Mouse (Mus musculus) adrenal gland (tissue): ENCODE measurements around the gene Gm16867.
"Not testable (repeated sequence)": the region's sequence is repeated elsewhere in the genome, so short reads cannot be mapped to it uniquely, and the experiment has no call there.

Source experiments
- intact Hi-C: fragments of 180-260 bp; cut with DNase I; formaldehyde crosslinking; loops from one replicate; pipeline ENCODE4 v1.15.1; 2025
- long read RNA-seq, 2 experiments: library from polyadenylated mRNA; unstranded; transcript quantifications; one replicate each; pipeline ENCODE4 v2.0.0; 2020; ENCODE audit warnings: borderline replicate concordance in 1 of 2; ENCODE audit not compliant: insufficient replicate concordance in 1 of 2

Gene Gm16867
- long read RNA-seq, experiment 1, partial matches to known transcripts, result 1 of 10 reads
- long read RNA-seq, experiment 1, other reads (novel, unspliced or antisense), result 5 of 10 reads
- long read RNA-seq, experiment 2, partial matches to known transcripts, result 3 of 14 reads
- long read RNA-seq, experiment 2, other reads (novel, unspliced or antisense), result 6 of 14 reads

GRCm38 (mm10) chr14:69503174-69503573 lies at the start of gene Gm16867:
TSS of gene Gm16867 (minus strand) at chr14:69503362.
- intact Hi-C loops, result not testable (repeated sequence)

DNA sequence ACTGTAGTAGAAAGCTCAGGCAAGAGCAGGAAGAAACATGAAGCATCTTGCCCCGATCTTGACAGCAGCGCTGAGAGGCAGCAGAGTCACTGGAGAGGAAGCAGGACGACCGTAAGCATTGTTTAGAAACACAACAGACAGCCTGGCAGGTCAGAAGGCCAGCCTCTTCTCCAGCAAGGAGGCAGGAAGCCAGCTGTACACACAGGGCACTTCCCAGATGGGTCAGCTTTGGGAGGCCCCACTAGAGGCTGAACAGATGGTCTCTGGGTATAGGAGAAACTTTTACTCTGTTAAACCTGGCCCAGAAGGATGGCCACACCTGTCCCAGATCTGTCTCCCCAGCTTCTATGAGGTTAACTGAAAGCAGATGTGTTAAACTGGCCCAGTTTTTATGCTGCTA lies 44.1 kb upstream of the Gm16867 start:
- intact Hi-C loops, result not testable (repeated sequence)

- intact Hi-C loops, result not testable (repeated sequence)
These were observed 41.9 kb upstream of the Gm16867 start for GRCm38 (mm10) chr14:69545052-69545451.

- intact Hi-C loops, result not testable (repeated sequence)
These were observed 40.9 kb upstream of the Gm16867 start for GRCm38 (mm10) chr14:69544033-69544432.

- intact Hi-C loops, result not testable (repeated sequence)
These were observed 39.5 kb upstream of the Gm16867 start for GRCm38 (mm10) chr14:69542695-69543094.

GRCm38 (mm10) chr14:69540113-69540512 lies 37.0 kb upstream of the Gm16867 start:
- intact Hi-C loops, result not testable (repeated sequence)

DNA sequence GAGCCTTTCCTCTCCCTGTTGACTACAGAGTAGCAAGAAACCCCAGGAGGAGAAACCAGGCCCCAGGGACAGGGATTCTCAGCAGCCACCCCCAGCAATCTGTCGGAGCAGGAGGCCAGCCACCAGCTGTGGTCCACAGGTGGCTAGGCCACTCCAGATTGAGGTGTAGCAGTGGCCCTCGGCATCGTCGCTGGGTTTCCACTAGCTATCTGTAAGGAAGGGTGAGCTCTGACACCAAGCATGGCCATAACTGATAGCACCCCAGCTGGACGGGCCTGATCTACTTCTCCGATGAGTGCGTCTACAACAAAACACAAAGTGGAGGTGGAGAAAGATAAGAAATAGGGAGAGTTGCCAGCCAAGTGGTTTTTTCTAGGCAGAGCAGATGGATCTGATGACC lies 33.4 kb upstream of the Gm16867 start:
- intact Hi-C loops, result not testable (repeated sequence)

GRCm38 (mm10) chr14:69526202-69526601 lies 23.0 kb upstream of the Gm16867 start:
- intact Hi-C loops, result not testable (repeated sequence)

- intact Hi-C loops, result not testable (repeated sequence)
These were observed 19.8 kb upstream of the Gm16867 start for GRCm38 (mm10) chr14:69523001-69523400.

DNA sequence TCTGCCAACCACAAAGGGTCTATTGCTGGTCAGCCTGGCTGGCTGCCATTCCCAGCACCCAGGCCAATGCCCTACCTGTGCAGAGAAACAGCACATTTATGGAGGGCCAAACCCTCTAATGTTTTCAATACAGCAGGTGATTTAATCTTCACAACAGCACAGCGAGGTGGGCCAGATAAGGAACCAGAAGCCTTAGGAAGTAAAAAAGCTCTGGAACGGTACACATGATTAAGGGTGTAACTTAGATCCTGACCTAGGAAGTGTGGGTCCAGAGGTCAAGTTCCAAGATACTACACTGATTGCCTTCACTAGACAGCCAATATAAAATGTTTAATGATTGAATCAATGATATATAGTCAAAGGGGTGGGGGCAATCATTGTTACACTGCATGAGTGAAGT lies 17.6 kb upstream of the Gm16867 start:
- intact Hi-C loops, result not testable (repeated sequence)

DNA sequence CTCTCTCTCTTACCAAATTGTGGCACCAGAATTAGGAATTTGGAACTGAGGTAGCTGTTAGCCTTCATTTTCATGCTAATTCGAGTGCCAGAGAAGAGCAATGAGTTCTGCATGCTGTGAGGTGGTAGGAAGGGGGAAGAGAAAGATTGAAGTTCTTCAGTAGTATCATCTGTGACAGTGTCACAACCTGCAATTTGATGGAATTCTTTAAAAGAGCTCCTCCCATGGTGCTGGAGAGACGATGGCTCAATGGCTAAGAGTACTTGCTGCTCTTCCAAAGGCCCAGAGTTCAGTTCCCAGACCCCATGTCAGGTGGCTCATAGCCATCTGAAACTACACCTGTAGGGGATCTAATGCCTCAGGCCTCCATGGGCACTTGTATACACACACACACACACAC lies 9.3 kb upstream of the Gm16867 start, which contains the start of gene Gm27179:
Gm27179 (minus strand) TSS at position 101 of the 400 bp plus-strand sequence.
- intact Hi-C loops, result not testable (repeated sequence)

GRCm38 (mm10) chr14:69507000-69507399 lies 3.8 kb upstream of the Gm16867 start:
- intact Hi-C loops, result not testable (repeated sequence)

GRCm38 (mm10) chr14:69502440-69503150 lies 567 bp downstream of the Gm16867 start:
- intact Hi-C loops, result not testable (repeated sequence)

DNA sequence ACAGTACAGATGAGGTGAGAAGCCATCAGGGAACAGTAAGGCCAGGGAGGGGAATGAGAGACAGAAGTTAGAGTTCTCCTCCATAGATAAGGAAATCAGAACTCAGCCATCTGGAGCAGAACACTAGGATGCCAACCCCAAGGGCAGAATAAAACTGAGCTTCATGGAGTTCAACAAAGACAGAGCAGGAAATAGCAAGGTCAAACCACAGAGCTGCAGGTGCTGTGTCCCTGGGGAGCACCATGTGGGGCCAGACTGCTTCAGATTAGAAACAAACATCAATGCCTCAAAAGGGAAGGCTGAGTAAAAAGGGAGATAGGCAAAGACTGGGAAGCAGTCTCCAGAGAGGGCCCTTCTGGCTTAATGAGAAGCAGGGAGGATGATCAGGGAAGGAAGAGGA lies 6.9 kb downstream of the Gm16867 start:
- intact Hi-C loops, result not testable (repeated sequence)

GRCm38 (mm10) chr14:69494946-69495345 lies 8.2 kb downstream of the Gm16867 start:
- intact Hi-C loops, result not testable (repeated sequence)

- intact Hi-C loops, result not testable (repeated sequence)
These were observed 8.6 kb downstream of the Gm16867 start for GRCm38 (mm10) chr14:69494522-69494921.

GRCm38 (mm10) chr14:69488001-69488400 lies 15.2 kb downstream of the Gm16867 start:
- intact Hi-C loops, result not testable (repeated sequence)

DNA sequence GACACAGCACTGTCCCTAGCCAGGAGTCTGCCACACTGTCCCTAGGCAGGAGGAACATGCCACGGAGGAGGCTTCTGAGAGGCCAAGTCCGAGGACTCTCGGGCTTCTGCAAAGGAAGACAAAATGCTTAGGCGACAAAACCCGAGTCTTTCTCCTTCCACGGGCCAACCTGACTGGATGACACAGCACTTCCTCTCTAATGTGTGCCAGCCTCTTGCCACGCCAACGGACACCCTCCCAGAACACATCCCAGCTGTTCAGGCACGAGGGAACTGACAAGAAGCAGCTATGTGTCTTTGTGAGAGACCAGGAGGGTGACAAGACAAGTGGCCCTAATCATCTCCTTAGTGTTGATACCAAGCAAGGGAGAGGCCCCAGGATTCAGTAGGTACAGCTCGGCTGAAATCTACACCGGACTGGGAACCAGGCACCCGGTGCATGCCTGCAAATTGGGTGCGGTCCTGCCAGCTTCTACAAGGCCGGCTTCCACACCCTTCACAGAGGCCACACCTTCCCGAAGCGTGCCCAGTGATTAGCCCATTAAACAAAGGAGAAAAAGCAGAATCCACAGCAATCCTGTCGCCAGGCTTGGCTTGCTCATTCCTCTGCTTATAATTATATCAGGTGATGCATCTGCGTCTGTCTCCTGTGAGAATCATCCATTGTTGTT lies 17.6 kb downstream of the Gm16867 start:
- intact Hi-C loops, result not testable (repeated sequence)

GRCm38 (mm10) chr14:69473941-69474646 lies 29.1 kb downstream of the Gm16867 start:
- intact Hi-C loops, result not testable (repeated sequence)

DNA sequence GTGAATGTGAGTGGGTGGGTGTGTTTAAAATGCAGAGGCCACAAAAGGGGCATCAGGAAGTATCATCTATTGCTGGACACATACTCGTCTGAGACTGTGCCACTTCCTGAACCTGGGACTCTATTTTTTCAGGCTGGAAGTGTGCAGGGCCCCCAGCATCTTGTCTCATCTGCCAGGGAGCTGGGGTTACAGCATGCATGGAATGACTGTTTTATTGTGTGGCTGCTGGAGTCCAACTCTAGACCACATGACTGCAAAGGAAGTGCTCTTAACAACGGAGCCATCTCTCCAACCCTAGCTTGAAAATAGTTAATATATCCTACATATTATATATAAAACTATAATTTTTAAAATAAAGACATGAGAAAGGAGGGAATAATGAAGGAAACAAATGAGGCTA lies 29.8 kb downstream of the Gm16867 start:
- intact Hi-C loops, result not testable (repeated sequence)

DNA sequence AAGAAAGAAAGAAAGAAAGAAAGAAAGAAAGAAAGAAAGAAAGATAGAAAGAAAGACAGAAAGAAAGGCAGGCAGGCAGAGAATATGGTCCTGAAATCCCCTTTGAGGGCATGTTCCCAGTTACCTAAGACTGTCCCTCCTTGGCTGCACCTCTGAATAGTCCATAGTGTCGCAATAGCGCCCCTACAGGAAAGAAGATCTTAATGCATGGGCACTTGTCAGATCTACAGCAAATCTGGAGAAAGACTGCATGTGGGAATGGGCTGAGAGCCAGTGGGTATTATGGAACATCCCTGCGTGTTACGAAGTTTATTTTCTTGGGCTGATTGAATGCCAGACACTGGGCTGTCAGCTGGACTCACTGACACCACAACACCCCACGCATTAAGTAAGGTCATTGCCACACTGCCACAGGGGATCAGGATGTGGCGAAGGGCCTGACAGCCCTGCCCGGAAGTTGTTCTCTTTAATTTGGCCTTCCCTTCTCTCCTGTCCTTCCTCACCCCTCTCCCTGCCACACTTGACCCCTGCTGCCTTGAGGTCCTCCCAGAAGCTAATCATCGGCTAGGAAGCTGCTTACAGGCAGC lies 32.9 kb downstream of the Gm16867 start:
- intact Hi-C loops, result not testable (repeated sequence)
